Mouse (Mus musculus) spleen, postnatal 10 days (tissue): ENCODE data around the gene Jarid2.

Source experiments
- DNase-seq, 2 experiments: peaks; one replicate each; pipeline ENCODE4 v3.0.0; 2021 to 2022; ENCODE audit warnings: low spot score in 2 of 2

Jarid2 gene

DNA sequence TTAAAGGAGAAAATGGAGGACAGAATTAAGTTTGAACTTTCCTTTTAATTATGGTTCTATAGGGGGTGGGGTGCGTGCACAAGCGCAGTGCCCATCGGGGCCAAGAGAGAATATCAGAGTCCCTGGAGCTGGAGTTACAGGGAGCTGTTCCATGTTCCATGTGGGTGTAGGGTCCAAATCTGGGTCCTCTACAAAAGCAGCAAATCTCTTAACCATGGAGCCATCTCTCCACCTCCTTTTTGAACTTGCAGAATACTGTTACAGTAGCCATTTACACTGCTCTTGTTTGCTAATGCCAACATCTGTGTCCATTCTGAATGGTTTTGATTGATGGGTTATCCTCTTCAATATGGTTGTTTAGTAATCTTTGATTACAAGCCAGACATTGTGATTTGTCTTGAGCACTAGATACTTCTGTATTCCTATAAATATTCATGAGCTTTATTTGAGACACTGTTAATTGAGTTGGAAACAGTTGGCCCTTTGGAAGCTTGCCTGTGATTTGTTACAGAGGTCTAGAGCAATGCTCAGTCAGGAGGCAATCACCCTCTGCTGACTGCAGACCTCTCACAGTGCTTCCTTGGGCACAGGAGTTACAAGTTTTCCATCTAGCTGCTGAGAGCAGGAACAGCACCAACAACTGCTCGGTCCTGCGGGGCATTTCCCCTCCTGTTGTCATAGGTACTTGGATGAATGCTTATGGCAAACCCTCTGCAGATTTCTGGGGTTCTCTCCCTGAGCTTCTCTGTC is 231.4 kb downstream of the Jarid2 start:
- no peak for DNase-seq
